Mouse (Mus musculus) stomach, postnatal 0 days (tissue): ENCODE results near the gene Gm10181. TPM values are rescaled to one million over a fixed set of nuclear protein-coding genes. Genes with fewer than 3 reads are reported as not detected.

Source experiments
- ATAC-seq: fragments of 200-750 bp; cut with Nextera tagmentation; 2 replicates; pipeline ENCODE4 v1.8.0; 2017; ENCODE audit not compliant: low FRiP score, low TSS enrichment
- DNase-seq: peaks from one replicate; pipeline ENCODE4 v3.0.0-alpha.2; 2016; ENCODE audit warnings: low spot score
- H3K27ac ChIP-seq: fragments of 300-500 bp; sonication (generic); replicated peaks from 2 replicates; pipeline ENCODE4 v1.5.1; 2014; ENCODE audit warnings: mild to moderate bottlenecking, control low read depth
- H3K27me3 ChIP-seq: fragments of 300-500 bp; sonication (generic); 2 replicates; pipeline ENCODE4 v1.6.1; 2014; ENCODE audit warnings: low read length; ENCODE audit not compliant: control insufficient read depth, insufficient read depth
- H3K36me3 ChIP-seq: fragments of 300-500 bp; sonication (generic); 2 replicates; pipeline ENCODE4 v1.6.1; 2014; ENCODE audit warnings: low read length, mixed read lengths; ENCODE audit not compliant: control insufficient read depth, insufficient read depth
- H3K4me1 ChIP-seq: fragments of 300-500 bp; sonication (generic); replicated peaks from 2 replicates; pipeline ENCODE4 v1.6.1; 2014; ENCODE audit warnings: antibody characterized with exemption; ENCODE audit not compliant: control insufficient read depth, insufficient read depth
- H3K4me2 ChIP-seq: fragments of 300-500 bp; sonication (generic); replicated peaks from 2 replicates; pipeline ENCODE4 v1.6.1; 2014; ENCODE audit warnings: low read depth, mild to moderate bottlenecking, control low read depth, moderate library complexity
- H3K4me3 ChIP-seq: fragments of 300-500 bp; sonication (generic); 2 replicates; pipeline ENCODE4 v1.5.1; 2014; ENCODE audit warnings: low read depth, low read length, control low read depth
- H3K9ac ChIP-seq: fragments of 300-500 bp; sonication (generic); 2 replicates; pipeline ENCODE4 v1.6.1; 2014; ENCODE audit warnings: mild to moderate bottlenecking, low read length, control low read depth, mixed read lengths
- H3K9me3 ChIP-seq: fragments of 300-500 bp; sonication (generic); 2 replicates; pipeline ENCODE4 v1.6.1; 2016; ENCODE audit warnings: low read length; ENCODE audit not compliant: control insufficient read depth
- CTCF ChIP-seq: IDR thresholded peaks from 2 replicates; pipeline ENCODE4 v1.5.1; 2016; ENCODE audit warnings: antibody characterized with exemption, low read depth, mild to moderate bottlenecking, moderate library complexity
- EP300 ChIP-seq: optimal IDR thresholded peaks from 2 replicates; pipeline ENCODE3; 2016; ENCODE audit warnings: antibody characterized with exemption
- WGBS: fragments of 180-500 bp; shearing (Covaris S2); extraction: QIAGEN DNeasy Blood & Tissue Kit; methylation state at CpG from one replicate; pipeline ENCODE4 v1.1.7; 2014; 5-methylcytosine and 5-hydroxymethylcytosine counted together
- polyA plus RNA-seq: library from polyadenylated mRNA; unstranded; fragments of >200 nt; fragmentation: Nextera tagmentation; extraction: Ambion mirVana; gene quantifications from 2 replicates; pipeline ENCODE4 v1.2.1, GENCODE M21; 2015

The Gm10181 gene
- not detected in 2 replicates for polyA plus RNA-seq

- DNase-seq (no peak), ATAC-seq (no peak)
- no peak for TF ChIP-seq CTCF
- TF ChIP-seq EP300: no peak
- Histone ChIP-seq H3K27ac (no peak within 1 kb of the TSS), H3K4me3 (no peak within 1 kb of the TSS), H3K9ac (no peak within 1 kb of the TSS), H3K9me3 (no peaks in the 10 kb centered on the region), H3K4me1 (no peaks in the 10 kb centered on the region), H3K4me2 (no peak within 1 kb of the TSS), H3K36me3 (no peaks in the 10 kb centered on the region), H3K27me3 (no peaks in the 10 kb centered on the region)
- 75% methylated on average over 2 of the region's 2 CpGs for WGBS
These were observed at the start of gene Gm10181 for GRCm38 (mm10) chr9:25089122-25089521. Gene Gm10181 (plus strand): TSS chr9:25089422.

- no peak for ATAC-seq
- no peaks in the 10 kb centered on the region for H3K27me3 ChIP-seq
- H3K27ac ChIP-seq: no peak overlapping the region
- no peaks in the 10 kb centered on the region for H3K9me3 ChIP-seq
- WGBS: 25% methylated on average over 6 of the region's 6 CpGs
- H3K9ac ChIP-seq: no peak overlapping the region
- H3K4me2 ChIP-seq: no peak overlapping the region
- no peaks in the 10 kb centered on the region for H3K36me3 ChIP-seq
- H3K4me1 ChIP-seq: no peaks in the 10 kb centered on the region
- H3K4me3 ChIP-seq: no peak overlapping the region
- TF ChIP-seq CTCF (peak; percentile 85), EP300 (no peak)
- peak; percentile 24 for DNase-seq
These were observed 47.6 kb upstream of the Gm10181 start for GRCm38 (mm10) chr9:25041665-25042064.

GRCm38 (mm10) chr9:25042162-25043111 lies 46.8 kb upstream of the Gm10181 start:
- 67% methylated on average over 15 of the region's 15 CpGs for whole genome bisulfite sequencing
- no peak overlapping the region for H3K9ac ChIP-seq
- no peaks in the 10 kb centered on the region for H3K27me3 ChIP-seq
- H3K4me3 ChIP-seq: no peak overlapping the region
- DNase-seq: no peak
- no peak overlapping the region for H3K4me2 ChIP-seq
- no peaks in the 10 kb centered on the region for H3K9me3 ChIP-seq
- TF ChIP-seq EP300 (no peak), CTCF (no peak)
- no peak overlapping the region for H3K27ac ChIP-seq
- no peaks in the 10 kb centered on the region for H3K4me1 ChIP-seq
- ATAC-seq: no peak
- H3K36me3 ChIP-seq: no peaks in the 10 kb centered on the region

GRCm38 (mm10) chr9:25044325-25044724 lies 44.9 kb upstream of the Gm10181 start:
- Histone ChIP-seq H3K27me3 (no peaks in the 10 kb centered on the region), H3K36me3 (no peaks in the 10 kb centered on the region), H3K4me2 (no peak overlapping the region), H3K9ac (no peak overlapping the region), H3K4me3 (no peak overlapping the region), H3K4me1 (no peaks in the 10 kb centered on the region), H3K9me3 (no peaks in the 10 kb centered on the region), H3K27ac (no peak overlapping the region)
- no peak for TF ChIP-seq CTCF
- TF ChIP-seq EP300: no peak
- DNase-seq (no peak), ATAC-seq (no peak)
- WGBS: 85% methylated on average over 3 of the region's 3 CpGs

- WGBS: 24% methylated on average over 2 of the region's 2 CpGs
- H3K4me2 ChIP-seq: no peak overlapping the region
- no peaks in the 10 kb centered on the region for H3K4me1 ChIP-seq
- H3K36me3 ChIP-seq: no peaks in the 10 kb centered on the region
- no peak for DNase-seq
- no peak for ATAC-seq
- H3K27ac ChIP-seq: no peak overlapping the region
- no peak overlapping the region for H3K4me3 ChIP-seq
- no peaks in the 10 kb centered on the region for H3K27me3 ChIP-seq
- no peak for TF ChIP-seq EP300
- TF ChIP-seq CTCF: no peak
- H3K9me3 ChIP-seq: no peaks in the 10 kb centered on the region
- no peak overlapping the region for H3K9ac ChIP-seq
These were observed 40.9 kb upstream of the Gm10181 start for GRCm38 (mm10) chr9:25048289-25048688.

- H3K36me3 ChIP-seq: no peaks in the 10 kb centered on the region
- no peak overlapping the region for H3K27ac ChIP-seq
- DNase-seq (no peak), ATAC-seq (no peak)
- no peak overlapping the region for H3K9ac ChIP-seq
- H3K27me3 ChIP-seq: no peaks in the 10 kb centered on the region
- H3K4me1 ChIP-seq: no peaks in the 10 kb centered on the region
- WGBS: 67% methylated on average over 2 of the region's 2 CpGs
- H3K4me2 ChIP-seq: no peak overlapping the region
- no peak for TF ChIP-seq EP300
- no peak for TF ChIP-seq CTCF
- no peak overlapping the region for H3K4me3 ChIP-seq
- H3K9me3 ChIP-seq: no peaks in the 10 kb centered on the region
These were observed 40.3 kb upstream of the Gm10181 start for GRCm38 (mm10) chr9:25048940-25049339.
